Mouse (Mus musculus): ENCODE measurements around the gene Arrdc1.

- TF ChIP-seq CTCF (IDR thresholded peaks at IDR 0.05; ENCODE audit: borderline replicate concordance, insufficient read depth, low read length) = no peak
- TF ChIP-seq POLR2A (IDR thresholded peaks at IDR 0.05; ENCODE audit: low read depth, low read length) = no peak
Observed at GRCm38 (mm10) chr2:24902999-24903398, 32.1 kb downstream of the Arrdc1 start.

Data from embryonic fibroblast, embryonic 13.5 days (primary cell).